In the genomic region with DNA sequence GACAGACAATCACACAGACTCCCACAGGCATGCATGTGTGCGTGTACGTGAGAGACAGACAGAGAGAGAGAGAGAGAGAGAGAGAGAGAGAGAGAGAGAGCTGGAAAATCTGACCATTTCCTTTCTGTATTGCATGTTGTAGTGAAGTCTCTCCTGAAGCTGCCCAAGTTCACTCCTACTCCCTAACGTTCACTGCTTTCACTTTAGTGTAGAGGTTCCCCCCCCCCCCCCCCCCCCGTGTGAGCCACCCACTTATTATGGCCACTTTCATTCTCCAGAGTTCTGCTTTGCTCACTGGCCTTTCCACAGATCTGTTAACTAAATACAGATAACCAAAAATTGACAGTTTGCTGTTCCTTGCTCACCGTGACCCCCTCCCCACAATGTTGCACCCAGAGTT, we compare ENCODE assay signal across 9 mouse cellular contexts. TPM values are rescaled to one million over a fixed set of nuclear protein-coding genes. Genes with fewer than 3 reads are reported as not detected.
A peak's percentile ranks its signal among the peaks of the same experiment; 100 is the strongest.
DNase-seq lines count a peak whose midpoint lies in the region; ATAC-seq and TF ChIP-seq lines count a peak whose summit lies in the region.
"Had no signal": no experiment of that assay in that cellular context is flagged by ENCODE, and none has a peak within 500 bp of the region (broad histone marks: within the 10 kb centered on the region; RNA-seq: fewer than 3 reads in every experiment).

No protein-coding gene starts in this region.

- TF ChIP-seq CTCF in midbrain, postnatal 0 days (IDR thresholded peaks at IDR 0.05): no peak

- H3K36me3 ChIP-seq in hindbrain, embryonic 10.5 days: peaks cover 21% of the 10 kb centered on the region
- no peaks in the 10 kb centered on the region for H3K36me3 ChIP-seq in hindbrain, embryonic 11.5 days (ENCODE audit: control insufficient read depth, insufficient read depth, low read length)
- H3K36me3 ChIP-seq in hindbrain, embryonic 16.5 days (ENCODE audit: control insufficient read depth, insufficient read depth, low read length): no peaks in the 10 kb centered on the region
- H3K36me3 ChIP-seq in midbrain, postnatal 0 days (ENCODE audit: insufficient read depth, low read length): no peaks in the 10 kb centered on the region

- no peak overlapping the region for H3K9ac ChIP-seq in hindbrain, embryonic 11.5 days (ENCODE audit: low read depth, low read length)
- H3K9ac ChIP-seq in hindbrain, embryonic 16.5 days (ENCODE audit: low read depth, low read length): peak overlapping the region; percentile 27; the same call in 1 of the 2 replicates
- H3K9ac ChIP-seq in midbrain, postnatal 0 days (replicated peaks; ENCODE audit: low read length, poor library complexity, severe bottlenecking): no peak overlapping the region

- no peak overlapping the region for H3K4me2 ChIP-seq in hindbrain, embryonic 11.5 days (replicated peaks; ENCODE audit: low read depth, low read length)
- H3K4me2 ChIP-seq in hindbrain, embryonic 16.5 days (ENCODE audit: low read length): peak overlapping the region; percentile 55
- peak overlapping the region; percentile 37 for H3K4me2 ChIP-seq in midbrain, postnatal 0 days (ENCODE audit: low read depth, low read length, poor library complexity, severe bottlenecking)

- no peak for ATAC-seq in hindbrain, embryonic 11.5 days (ENCODE audit: low FRiP score)
- ATAC-seq in hindbrain, embryonic 16.5 days: no peak
- ATAC-seq in midbrain, postnatal 0 days (ENCODE audit: low FRiP score): no peak

- peak overlapping the region; percentile 78; the same call in 1 of the 2 replicates for H3K4me3 ChIP-seq in hindbrain, embryonic 10.5 days
- no peak overlapping the region for H3K4me3 ChIP-seq in hindbrain, embryonic 11.5 days (ENCODE audit: low read depth, low read length)
- peak overlapping the region; percentile 31 for H3K4me3 ChIP-seq in brown adipose tissue, adult 24 weeks (ENCODE audit: insufficient read depth, low read depth, low read length)
- H3K4me3 ChIP-seq in hindbrain, embryonic 16.5 days (ENCODE audit: low read length): peak overlapping the region; percentile 76
- H3K4me3 ChIP-seq in midbrain, postnatal 0 days (ENCODE audit: low read depth, low read length): peak overlapping the region; percentile 78; the same call in 1 of the 2 replicates

- peaks cover 19% of the 10 kb centered on the region for H3K4me1 ChIP-seq in hindbrain, embryonic 10.5 days (replicated peaks)
- no peaks in the 10 kb centered on the region for H3K4me1 ChIP-seq in hindbrain, embryonic 11.5 days (replicated peaks; ENCODE audit: control insufficient read depth, insufficient read depth, low read length)
- peaks cover 3% of the 10 kb centered on the region; the same call in 1 of the 2 replicates for H3K4me1 ChIP-seq in brown adipose tissue, adult 24 weeks (ENCODE audit: control insufficient read depth, insufficient read depth, insufficient read length, low read length)
- peaks cover 12% of the 10 kb centered on the region for H3K4me1 ChIP-seq in hindbrain, embryonic 16.5 days (ENCODE audit: control insufficient read depth, insufficient read depth, low read depth, low read length)
- 0 out of 2 replicates have a peak, but pooled peaks cover 4% of the 10 kb centered on the region for H3K4me1 ChIP-seq in midbrain, postnatal 0 days (ENCODE audit: insufficient read depth, low read length)

- WGBS in hindbrain, embryonic 10.5 days: 61% methylated on average over 5 of the region's 5 CpGs
- 54% methylated on average over 5 of the region's 5 CpGs for WGBS in hindbrain, embryonic 11.5 days
- WGBS in hindbrain, embryonic 16.5 days: 49% methylated on average over 5 of the region's 5 CpGs
- 39% methylated on average over 4 of the region's 5 CpGs for WGBS in midbrain, postnatal 0 days

- H3K9me3 ChIP-seq in hindbrain, embryonic 10.5 days: no peaks in the 10 kb centered on the region
- H3K9me3 ChIP-seq in hindbrain, embryonic 11.5 days (ENCODE audit: control insufficient read depth, low read length): no peaks in the 10 kb centered on the region
- H3K9me3 ChIP-seq in hindbrain, embryonic 16.5 days (ENCODE audit: control insufficient read depth, low read length): no peaks in the 10 kb centered on the region
- H3K9me3 ChIP-seq in midbrain, postnatal 0 days (ENCODE audit: low read length): no peaks in the 10 kb centered on the region

- peak overlapping the region; percentile 94 for H3K27ac ChIP-seq in hindbrain, embryonic 10.5 days
- no peak overlapping the region for H3K27ac ChIP-seq in hindbrain, embryonic 11.5 days (ENCODE audit: low read depth, low read length)
- peak overlapping the region; percentile 60 for H3K27ac ChIP-seq in brown adipose tissue, adult 24 weeks (replicated peaks; ENCODE audit: low read depth, low read length)
- H3K27ac ChIP-seq in hindbrain, embryonic 16.5 days (ENCODE audit: low read depth, low read length): 0 out of 2 replicates have a peak overlapping the region, but pooled peaks have one; percentile 44
- no peak overlapping the region for H3K27ac ChIP-seq in midbrain, postnatal 0 days (ENCODE audit: low read depth, low read length)

- no peaks in the 10 kb centered on the region for H3K27me3 ChIP-seq in hindbrain, embryonic 10.5 days (ENCODE audit: insufficient read depth, poor library complexity, severe bottlenecking)
- H3K27me3 ChIP-seq in hindbrain, embryonic 11.5 days (ENCODE audit: control insufficient read depth, insufficient read depth, low read length): no peaks in the 10 kb centered on the region
- no peaks in the 10 kb centered on the region for H3K27me3 ChIP-seq in hindbrain, embryonic 16.5 days (replicated peaks; ENCODE audit: control insufficient read depth, insufficient read depth, low read length)
- no peaks in the 10 kb centered on the region for H3K27me3 ChIP-seq in midbrain, postnatal 0 days (ENCODE audit: insufficient read depth, low read length)
- H3K27me3 ChIP-seq: Patski had no signal

- DNase-seq in hindbrain, embryonic 10.5 days (ENCODE audit: low spot score): no peak
- no peak for DNase-seq in hindbrain, embryonic 11.5 days (ENCODE audit: low spot score)
- DNase-seq in midbrain, postnatal 0 days (ENCODE audit: low spot score): no peak
- DNase-seq in retina, embryonic 14.5 days (ENCODE audit: low spot score): no peak
- DNase-seq in c-Kit-positive CD71-positive TER-119-positive erythroid progenitor cells, embryonic 14.5 days (ENCODE audit: low spot score): no peak
- no peak for DNase-seq in left cerebral cortex, adult 8-10 months (ENCODE audit: low spot score in 2 of 2)

RNA-seq across cellular contexts. Expression of a gene that starts 1.0 kb away (rescaled TPM):
- 73.4 and 73.8 TPM in 2 replicates for polyA plus RNA-seq in hindbrain, embryonic 10.5 days (2016; fragmentation: Nextera tagmentation; extraction: Ambion mirVana)
- polyA plus RNA-seq in hindbrain, embryonic 11.5 days (2014; fragmentation: Nextera tagmentation; extraction: Ambion mirVana): 75.5 and 81.5 TPM in 2 replicates
- 52.4 and 56.3 TPM in 2 replicates for polyA plus RNA-seq in brown adipose tissue, adult 24 weeks (2012; ENCODE audit: insufficient read depth, insufficient read length, missing spikeins)
- polyA plus RNA-seq in hindbrain, embryonic 16.5 days (2015; fragmentation: Nextera tagmentation; extraction: Ambion mirVana): 64.3 and 69.4 TPM in 2 replicates
- total RNA-seq in midbrain, postnatal 0 days (2014; rRNA removed): 35.0 and 42.1 TPM in 2 replicates
- 55.1 and 58.8 TPM in 2 replicates for polyA plus RNA-seq in midbrain, postnatal 0 days (2015; fragmentation: Nextera tagmentation; extraction: Ambion mirVana)
- 10 to 100 TPM; 45.2 to 54.3 (median 49.9) TPM for total RNA-seq in left cerebral cortex, adult 8-10 months (2022)

RNA-seq across cellular contexts. Expression of a gene that starts 33.1 kb away (rescaled TPM):
- 57.8 and 64.0 TPM in 2 replicates for polyA plus RNA-seq in hindbrain, embryonic 10.5 days (2016; fragmentation: Nextera tagmentation; extraction: Ambion mirVana)
- 40.3 and 55.4 TPM in 2 replicates for polyA plus RNA-seq in hindbrain, embryonic 11.5 days (2014; fragmentation: Nextera tagmentation; extraction: Ambion mirVana)
- 15.5 and 18.8 TPM in 2 replicates for polyA plus RNA-seq in brown adipose tissue, adult 24 weeks (2012; ENCODE audit: insufficient read depth, insufficient read length, missing spikeins)
- polyA plus RNA-seq in hindbrain, embryonic 16.5 days (2015; fragmentation: Nextera tagmentation; extraction: Ambion mirVana): 75.5 and 81.4 TPM in 2 replicates
- 61.2 and 65.8 TPM in 2 replicates for total RNA-seq in midbrain, postnatal 0 days (2014; rRNA removed)
- 52.6 and 53.2 TPM in 2 replicates for polyA plus RNA-seq in midbrain, postnatal 0 days (2015; fragmentation: Nextera tagmentation; extraction: Ambion mirVana)
- 10 to 100 TPM; 37.5 to 39.5 (median 38.6) TPM for total RNA-seq in left cerebral cortex, adult 8-10 months (2022)

Comparison
In these comparisons a context has a peak if more than half of its experiments do, and no peak if none do; other contexts are left out.
1. H3K27ac ChIP-seq: peak in hindbrain, embryonic 10.5 days (single experiment), brown adipose tissue, adult 24 weeks (single experiment) and hindbrain, embryonic 16.5 days (single experiment); none in hindbrain, embryonic 11.5 days (single experiment) and midbrain, postnatal 0 days (single experiment).